Mouse (Mus musculus): ENCODE results near the gene Mdc1. TPM values are rescaled to one million over a fixed set of nuclear protein-coding genes. Genes with fewer than 3 reads are reported as not detected.

The Mdc1 gene
- polyA plus RNA-seq, 1 experiment from 2014 or later, result 14.9 TPM

- Histone ChIP-seq H3K4me3 (replicated peaks) (0 out of 2 replicates have a peak overlapping the region, but pooled peaks have one; percentile 74), H3K9ac (no peak overlapping the region), H3K36me3 (0 out of 2 replicates have a peak, but pooled peaks cover 6% of the 10 kb centered on the region), H3K27me3 (replicated peaks) (no peaks in the 10 kb centered on the region), H3K4me1 (replicated peaks) (peaks cover 19% of the 10 kb centered on the region), H3K9me3 (no peaks in the 10 kb centered on the region), H3K27ac (no peak overlapping the region), H3K4me2 (replicated peaks) (peak overlapping the region; percentile 91)
- 64% methylated on average over 7 of the region's 7 CpGs for WGBS
- no peak for ATAC-seq
These were observed 16.9 kb upstream of the Mdc1 start for GRCm38 (mm10) chr17:35824402-35824801.

- H3K9ac ChIP-seq, result no peak overlapping the region
- H3K4me3 ChIP-seq (replicated peaks), result no peak overlapping the region
- ATAC-seq, result no peak
- H3K27ac ChIP-seq, result no peak overlapping the region
- H3K4me1 ChIP-seq (replicated peaks), result peaks cover 25% of the 10 kb centered on the region
- H3K9me3 ChIP-seq, result no peaks in the 10 kb centered on the region
- no peak overlapping the region for H3K4me2 ChIP-seq (replicated peaks)
- 90% methylated on average over 13 of the region's 13 CpGs for WGBS
- H3K36me3 ChIP-seq, result 0 out of 2 replicates have a peak, but pooled peaks cover 6% of the 10 kb centered on the region
- H3K27me3 ChIP-seq (replicated peaks), result no peaks in the 10 kb centered on the region
These were observed 16.0 kb upstream of the Mdc1 start for GRCm38 (mm10) chr17:35825109-35825850.

- no peak overlapping the region for H3K9ac ChIP-seq
- no peaks in the 10 kb centered on the region for H3K27me3 ChIP-seq (replicated peaks)
- H3K9me3 ChIP-seq, result no peaks in the 10 kb centered on the region
- 0 out of 2 replicates have a peak overlapping the region, but pooled peaks have one; percentile 0 for H3K4me3 ChIP-seq (replicated peaks)
- H3K36me3 ChIP-seq, result peaks cover 25% of the 10 kb centered on the region
- peak; percentile 91 for ATAC-seq
- H3K27ac ChIP-seq, result no peak overlapping the region; the same call in 1 of the 2 replicates
- peak overlapping the region; percentile 42 for H3K4me2 ChIP-seq (replicated peaks)
- peaks cover 14% of the 10 kb centered on the region for H3K4me1 ChIP-seq (replicated peaks)
- WGBS, result under 1% methylated on average over 21 of the region's 21 CpGs
These were observed 11.6 kb upstream of the Mdc1 start for GRCm38 (mm10) chr17:35829737-35830136.

- no peak overlapping the region for H3K27ac ChIP-seq
These were observed 8.7 kb upstream of the Mdc1 start for GRCm38 (mm10) chr17:35832400-35833238.

GRCm38 (mm10) chr17:35833239-35833751 lies 8.0 kb upstream of the Mdc1 start:
- Histone ChIP-seq H3K4me3 (replicated peaks) (no peak overlapping the region), H3K27me3 (replicated peaks) (no peaks in the 10 kb centered on the region), H3K27ac (no peak overlapping the region), H3K4me2 (replicated peaks) (no peak overlapping the region), H3K36me3 (peaks cover 30% of the 10 kb centered on the region), H3K4me1 (replicated peaks) (peaks cover 27% of the 10 kb centered on the region), H3K9ac (no peak overlapping the region), H3K9me3 (no peaks in the 10 kb centered on the region)
- 23% methylated on average over 5 of the region's 5 CpGs for WGBS
- no peak for ATAC-seq

More at GRCm38 (mm10) chr17:35832400-35833238, 8.7 kb upstream of the Mdc1 start:
- Histone ChIP-seq H3K9me3 (no peaks in the 10 kb centered on the region), H3K36me3 (peaks cover 33% of the 10 kb centered on the region), H3K4me1 (replicated peaks) (peaks cover 27% of the 10 kb centered on the region), H3K9ac (no peak overlapping the region), H3K4me3 (replicated peaks) (no peak overlapping the region), H3K27me3 (replicated peaks) (no peaks in the 10 kb centered on the region), H3K4me2 (replicated peaks) (no peak overlapping the region)
- no peak for ATAC-seq
- 55% methylated on average over 8 of the region's 8 CpGs for WGBS

GRCm38 (mm10) chr17:35833894-35834293 lies 7.4 kb upstream of the Mdc1 start:
- Histone ChIP-seq H3K36me3 (peaks cover 30% of the 10 kb centered on the region), H3K9me3 (no peaks in the 10 kb centered on the region), H3K4me3 (replicated peaks) (no peak overlapping the region), H3K27me3 (replicated peaks) (no peaks in the 10 kb centered on the region), H3K9ac (no peak overlapping the region), H3K27ac (no peak overlapping the region), H3K4me2 (replicated peaks) (no peak overlapping the region), H3K4me1 (replicated peaks) (peaks cover 27% of the 10 kb centered on the region)
- WGBS, result 47% methylated on average over 5 of the region's 5 CpGs
- ATAC-seq, result no peak

- H3K4me3 ChIP-seq (replicated peaks), result peak overlapping the region; percentile 68
- H3K9me3 ChIP-seq, result no peaks in the 10 kb centered on the region
- peaks cover 30% of the 10 kb centered on the region for H3K4me1 ChIP-seq (replicated peaks)
- no peak overlapping the region for H3K27ac ChIP-seq
- peak overlapping the region; percentile 70 for H3K4me2 ChIP-seq (replicated peaks)
- peak overlapping the region; percentile 84; the same call in 1 of the 2 replicates for H3K9ac ChIP-seq
- no peaks in the 10 kb centered on the region for H3K27me3 ChIP-seq (replicated peaks)
- 67% methylated on average over 26 of the region's 26 CpGs for WGBS
- peaks cover 30% of the 10 kb centered on the region for H3K36me3 ChIP-seq
- no peak for ATAC-seq
These were observed 6.5 kb upstream of the Mdc1 start for GRCm38 (mm10) chr17:35834696-35835422.

- Histone ChIP-seq H3K9me3 (no peaks in the 10 kb centered on the region), H3K27ac (no peak overlapping the region), H3K9ac (0 out of 2 replicates have a peak overlapping the region, but pooled peaks have one; percentile 84), H3K27me3 (replicated peaks) (no peaks in the 10 kb centered on the region), H3K4me2 (replicated peaks) (peak overlapping the region; percentile 70), H3K4me3 (replicated peaks) (peak overlapping the region; percentile 68), H3K4me1 (replicated peaks) (peaks cover 24% of the 10 kb centered on the region), H3K36me3 (peaks cover 29% of the 10 kb centered on the region)
- WGBS, result 65% methylated on average over 26 of the region's 26 CpGs
- no peak for ATAC-seq
These were observed 5.7 kb upstream of the Mdc1 start for GRCm38 (mm10) chr17:35835424-35836140.

GRCm38 (mm10) chr17:35836178-35836965 lies 4.9 kb upstream of the Mdc1 start:
- H3K27ac ChIP-seq, result peak overlapping the region; percentile 96
- peak overlapping the region; percentile 84 for H3K9ac ChIP-seq
- H3K36me3 ChIP-seq, result peaks cover 29% of the 10 kb centered on the region
- H3K4me1 ChIP-seq (replicated peaks), result peaks cover 23% of the 10 kb centered on the region
- ATAC-seq, result no peak
- no peaks in the 10 kb centered on the region for H3K27me3 ChIP-seq (replicated peaks)
- H3K9me3 ChIP-seq, result no peaks in the 10 kb centered on the region
- WGBS, result 6% methylated on average over 24 of the region's 24 CpGs
- peak overlapping the region; percentile 70 for H3K4me2 ChIP-seq (replicated peaks)
- H3K4me3 ChIP-seq (replicated peaks), result peak overlapping the region; percentile 68

GRCm38 (mm10) chr17:35836991-35837422 lies 4.3 kb upstream of the Mdc1 start:
- Histone ChIP-seq H3K9ac (peak overlapping the region; percentile 84), H3K27ac (peak overlapping the region; percentile 96), H3K9me3 (no peaks in the 10 kb centered on the region), H3K4me1 (replicated peaks) (peaks cover 23% of the 10 kb centered on the region), H3K4me3 (replicated peaks) (peak overlapping the region; percentile 68), H3K4me2 (replicated peaks) (peak overlapping the region; percentile 70), H3K27me3 (replicated peaks) (no peaks in the 10 kb centered on the region), H3K36me3 (peaks cover 29% of the 10 kb centered on the region)
- under 1% methylated on average over 25 of the region's 25 CpGs for WGBS
- ATAC-seq, result peak; percentile 45
